Mouse (Mus musculus) testis, postnatal 14 days (tissue): ENCODE measurements at regions not wholly inside any gene's neighbourhood (a gene's known extent, or its start where the extent isn't known, plus 50 kb on each side); places are given as distances from the start of the nearest gene placed in this dataset.

Source experiments
- DNase-seq: peaks from one replicate; pipeline ENCODE4 v3.0.0; 2021; ENCODE audit warnings: low spot score

- no peak for DNase-seq
Measured at GRCm38 (mm10) chr6:143751076-143752070, 584.4 kb downstream of the Etnk1 start.

- no peak for DNase-seq
Measured at GRCm38 (mm10) chr6:143757462-143757861, 590.4 kb downstream of the Etnk1 start.

DNA sequence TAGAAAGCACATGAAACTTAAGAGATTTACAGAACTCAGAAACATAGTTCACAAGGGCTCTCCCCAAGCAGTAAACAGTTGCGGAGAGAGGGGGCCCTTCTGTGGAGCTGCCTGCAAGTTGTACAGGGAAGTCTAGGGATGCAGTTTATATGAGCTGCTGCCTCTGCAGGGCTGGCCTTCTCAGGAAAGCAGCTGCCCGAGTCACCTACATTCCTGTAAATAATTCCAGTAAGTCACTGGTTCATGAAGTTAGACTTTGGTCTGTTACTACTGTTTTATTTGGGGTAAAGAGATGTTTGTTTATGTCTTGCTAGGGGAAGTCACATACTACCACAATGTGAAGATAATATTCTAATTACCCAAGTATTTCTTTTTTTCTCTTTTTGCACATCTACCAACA lies 601.1 kb downstream of the Etnk1 start:
- DNase-seq, result no peak
